Mouse (Mus musculus): ENCODE results near the gene Mcub. TPM values are rescaled to one million over a fixed set of nuclear protein-coding genes. Genes with fewer than 3 reads are reported as not detected.

Mcub gene
- 1 to 10 TPM; 1.0 to 1.4 TPM for total RNA-seq (2021)
- long read RNA-seq, experiment 1: 0 reads
- long read RNA-seq, experiment 2, partial matches to known transcripts: 0 of 4 reads
- long read RNA-seq, experiment 2, other reads (novel, unspliced or antisense): 1 of 4 reads

GRCm38 (mm10) chr3:129969432-129970395 lies at the start of gene Mcub:
Gene Mcub, minus strand, starts transcription at chr3:129970206.
- DNase-seq: peak; percentile 22

- DNase-seq: no peak
Observed at GRCm38 (mm10) chr3:130012943-130013342, 42.9 kb upstream of the Mcub start.

GRCm38 (mm10) chr3:130011236-130011635 lies 41.2 kb upstream of the Mcub start:
- no peak for DNase-seq

GRCm38 (mm10) chr3:130006141-130006540 lies 36.1 kb upstream of the Mcub start:
- DNase-seq: no peak

GRCm38 (mm10) chr3:130000926-130001325 lies 30.9 kb upstream of the Mcub start:
- DNase-seq: no peak

GRCm38 (mm10) chr3:129998526-129998925 lies 28.5 kb upstream of the Mcub start:
- DNase-seq: no peak

GRCm38 (mm10) chr3:129998001-129998400 lies 28.0 kb upstream of the Mcub start:
- no peak for DNase-seq

GRCm38 (mm10) chr3:129997324-129997723 lies 27.3 kb upstream of the Mcub start:
- DNase-seq: no peak

- no peak for DNase-seq
Observed at GRCm38 (mm10) chr3:129987297-129987696, 17.3 kb upstream of the Mcub start.

- DNase-seq: no peak
Observed at GRCm38 (mm10) chr3:129985335-129985734, 15.3 kb upstream of the Mcub start.

- DNase-seq: no peak
Observed at GRCm38 (mm10) chr3:129984797-129985196, 14.8 kb upstream of the Mcub start.

- DNase-seq: no peak
Observed at GRCm38 (mm10) chr3:129982271-129982670, 12.3 kb upstream of the Mcub start.

- no peak for DNase-seq
Observed at GRCm38 (mm10) chr3:129981756-129982155, 11.8 kb upstream of the Mcub start.

GRCm38 (mm10) chr3:129979510-129979909 lies 9.5 kb upstream of the Mcub start:
- no peak for DNase-seq

- DNase-seq: no peak
Observed at GRCm38 (mm10) chr3:129978716-129979115, 8.7 kb upstream of the Mcub start.

GRCm38 (mm10) chr3:129976317-129976716 lies 6.3 kb upstream of the Mcub start:
- no peak for DNase-seq

- DNase-seq: no peak
Observed at GRCm38 (mm10) chr3:129970529-129971515, 816 bp upstream of the Mcub start.

- no peak for DNase-seq
Observed at GRCm38 (mm10) chr3:129969031-129969430, 975 bp downstream of the Mcub start.

- DNase-seq: no peak
Observed at GRCm38 (mm10) chr3:129967874-129968273, 2.1 kb downstream of the Mcub start.

GRCm38 (mm10) chr3:129964681-129965080 lies 5.3 kb downstream of the Mcub start:
- DNase-seq: no peak

- no peak for DNase-seq
Observed at GRCm38 (mm10) chr3:129962533-129962932, 7.5 kb downstream of the Mcub start.

- DNase-seq: no peak
Observed at GRCm38 (mm10) chr3:129953296-129953695, 16.7 kb downstream of the Mcub start.

Measured in gastrocnemius, postnatal 25 days (tissue).